Mouse (Mus musculus): ENCODE data around the gene Wee2. TPM values are rescaled to one million over a fixed set of nuclear protein-coding genes. Genes with fewer than 3 reads are reported as not detected.

Wee2 gene
- not detected in 2 replicates for polyA plus RNA-seq (2016; fragmentation: Nextera tagmentation; extraction: Ambion mirVana)

GRCm38 (mm10) chr6:40438936-40439335, at the start of gene Wee2:
Gene Wee2, plus strand, starts transcription at chr6:40439088.
- peaks cover 49% of the 10 kb centered on the region for H3K27me3 ChIP-seq (replicated peaks; ENCODE audit: low read depth, poor library complexity, severe bottlenecking)
- no peak for DNase-seq (ENCODE audit: low spot score)

GRCm38 (mm10) chr6:40390975-40391374, 47.9 kb upstream of the Wee2 start:
- no peak overlapping the region for H3K4me3 ChIP-seq
- no peak for DNase-seq (ENCODE audit: low spot score)
- H3K36me3 ChIP-seq (replicated peaks): peaks cover 68% of the 10 kb centered on the region
- 94% methylated on average over 1 of the region's 1 CpGs for WGBS
- no peaks in the 10 kb centered on the region for H3K27me3 ChIP-seq (replicated peaks; ENCODE audit: low read depth, poor library complexity, severe bottlenecking)
- H3K27ac ChIP-seq (replicated peaks): no peak overlapping the region
- no peaks in the 10 kb centered on the region for H3K4me1 ChIP-seq
- H3K9me3 ChIP-seq: no peaks in the 10 kb centered on the region

More at GRCm38 (mm10) chr6:40438936-40439335, at the start of gene Wee2:
- H3K4me3 ChIP-seq: no peak within 1 kb of the TSS
- no peaks in the 10 kb centered on the region for H3K9me3 ChIP-seq
- WGBS: 84% methylated on average over 5 of the region's 5 CpGs
- no peak within 1 kb of the TSS for H3K27ac ChIP-seq (replicated peaks)
- H3K4me1 ChIP-seq: peaks cover 18% of the 10 kb centered on the region
- H3K36me3 ChIP-seq (replicated peaks): no peaks in the 10 kb centered on the region

DNA sequence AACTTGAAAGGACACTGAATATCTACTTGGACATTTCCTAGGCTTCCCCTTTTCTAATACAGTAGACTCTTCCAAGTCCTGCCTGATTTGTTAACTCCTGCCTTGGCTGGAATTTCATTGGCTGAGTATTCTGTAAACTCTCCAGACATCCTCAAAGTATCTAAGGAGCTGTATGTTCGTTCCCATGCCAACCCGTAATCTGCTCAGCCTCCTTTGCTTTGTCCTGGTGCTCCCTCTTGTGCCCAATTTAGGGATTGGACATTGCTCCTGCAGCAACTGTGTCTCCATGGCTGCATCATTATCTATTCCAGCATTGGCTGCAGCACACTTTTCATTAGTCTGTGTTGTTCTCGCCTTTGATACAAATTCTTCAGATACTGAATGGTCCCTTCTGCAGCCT, 45.7 kb upstream of the Wee2 start:
- no peaks in the 10 kb centered on the region for H3K9me3 ChIP-seq
- peaks cover 67% of the 10 kb centered on the region for H3K36me3 ChIP-seq (replicated peaks)
- no peak overlapping the region for H3K27ac ChIP-seq (replicated peaks)
- 39% methylated on average over 3 of the region's 3 CpGs for WGBS
- no peaks in the 10 kb centered on the region for H3K27me3 ChIP-seq (replicated peaks; ENCODE audit: low read depth, poor library complexity, severe bottlenecking)
- peak; percentile 64 for DNase-seq (ENCODE audit: low spot score)
- H3K4me1 ChIP-seq: no peaks in the 10 kb centered on the region
- no peak overlapping the region for H3K4me3 ChIP-seq

- Histone ChIP-seq H3K4me3 (no peak overlapping the region), H3K27ac (replicated peaks) (no peak overlapping the region), H3K36me3 (replicated peaks) (peaks cover 89% of the 10 kb centered on the region), H3K27me3 (replicated peaks; ENCODE audit: low read depth, poor library complexity, severe bottlenecking) (no peaks in the 10 kb centered on the region), H3K4me1 (no peaks in the 10 kb centered on the region), H3K9me3 (no peaks in the 10 kb centered on the region)
- 93% methylated on average over 2 of the region's 2 CpGs for WGBS
- DNase-seq (ENCODE audit: low spot score): no peak
Measured at GRCm38 (mm10) chr6:40402031-40402430, 36.9 kb upstream of the Wee2 start.

DNA sequence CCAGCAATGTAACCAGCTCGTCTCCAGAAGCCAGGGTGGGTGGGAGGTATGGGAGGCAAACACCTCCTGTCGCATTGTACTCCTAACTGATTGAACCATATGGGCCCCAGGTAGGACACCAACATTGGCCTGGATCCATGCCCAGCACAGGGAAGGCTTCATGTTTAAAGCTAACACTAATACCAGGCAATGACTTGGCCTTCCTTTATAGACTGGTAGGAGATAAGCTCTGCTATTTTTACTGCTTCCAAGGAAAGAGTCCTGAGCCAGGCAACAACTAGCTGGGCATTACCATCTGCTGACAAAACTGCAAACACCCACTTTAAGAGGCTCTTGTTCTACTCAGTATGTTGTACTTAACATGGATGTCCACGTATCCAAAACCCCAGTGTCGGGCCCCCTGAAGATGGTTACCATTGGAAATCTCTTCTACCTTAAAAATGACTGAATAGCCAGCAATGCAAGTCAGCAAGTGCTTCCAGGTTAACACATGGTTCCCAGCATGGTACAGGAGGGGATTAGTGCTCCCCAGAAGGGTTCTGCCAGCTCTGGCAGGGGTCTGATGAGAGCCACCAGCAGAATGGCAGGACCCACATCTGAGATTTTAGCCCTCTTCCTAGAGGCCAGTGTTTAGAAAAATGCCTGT, 35.1 kb upstream of the Wee2 start:
- H3K36me3 ChIP-seq (replicated peaks): peaks cover 89% of the 10 kb centered on the region
- H3K27me3 ChIP-seq (replicated peaks; ENCODE audit: low read depth, poor library complexity, severe bottlenecking): no peaks in the 10 kb centered on the region
- 97% methylated on average over 4 of the region's 4 CpGs for WGBS
- no peak overlapping the region for H3K27ac ChIP-seq (replicated peaks)
- no peaks in the 10 kb centered on the region for H3K9me3 ChIP-seq
- no peak for DNase-seq (ENCODE audit: low spot score)
- H3K4me1 ChIP-seq: no peaks in the 10 kb centered on the region
- no peak overlapping the region for H3K4me3 ChIP-seq

DNA sequence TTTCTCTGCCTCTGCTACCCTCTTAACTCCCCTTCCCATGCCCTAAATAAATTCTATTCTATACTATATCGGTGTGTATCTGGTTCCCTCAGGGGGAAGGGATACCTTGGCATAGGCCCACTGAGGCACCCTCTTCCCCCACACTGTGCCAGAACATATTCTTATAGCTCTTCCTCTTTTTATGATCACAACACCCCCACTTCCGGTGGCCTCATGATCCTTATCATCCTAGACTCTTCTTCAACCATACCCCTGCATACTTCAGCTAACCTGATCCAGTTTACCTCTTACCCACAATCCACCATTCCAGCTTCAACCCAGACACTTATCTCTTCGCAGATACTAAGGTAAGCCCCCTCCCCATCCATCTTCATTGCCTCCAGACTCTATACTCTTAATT, 27.8 kb upstream of the Wee2 start:
- Histone ChIP-seq H3K4me1 (no peaks in the 10 kb centered on the region), H3K27me3 (replicated peaks; ENCODE audit: low read depth, poor library complexity, severe bottlenecking) (no peaks in the 10 kb centered on the region), H3K9me3 (no peaks in the 10 kb centered on the region), H3K36me3 (replicated peaks) (peaks cover 43% of the 10 kb centered on the region), H3K4me3 (no peak overlapping the region), H3K27ac (replicated peaks) (no peak overlapping the region)
- no peak for DNase-seq (ENCODE audit: low spot score)
- WGBS: 91% methylated on average over 3 of the region's 3 CpGs

DNA sequence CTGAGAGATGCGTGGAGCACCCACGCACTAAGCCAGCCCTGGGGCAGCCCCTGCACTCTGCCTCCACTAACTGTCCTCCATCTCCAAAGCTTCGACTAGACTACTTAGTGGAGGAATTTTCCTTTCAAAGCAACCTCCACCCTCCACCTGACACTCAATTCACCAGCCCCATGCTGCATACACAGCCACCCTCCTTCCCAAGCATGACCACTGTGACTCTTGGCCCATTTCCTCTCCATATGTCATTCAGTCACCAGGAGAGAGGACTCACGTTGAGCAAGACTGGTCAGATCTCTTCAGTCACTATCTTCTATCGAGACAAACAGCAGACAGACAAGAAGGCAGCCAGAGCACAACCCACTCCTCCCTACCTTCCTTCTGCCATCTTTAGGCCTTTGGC, 25.8 kb upstream of the Wee2 start:
- Histone ChIP-seq H3K4me3 (no peak overlapping the region), H3K27ac (replicated peaks) (no peak overlapping the region), H3K27me3 (replicated peaks; ENCODE audit: low read depth, poor library complexity, severe bottlenecking) (no peaks in the 10 kb centered on the region), H3K36me3 (replicated peaks) (peaks cover 30% of the 10 kb centered on the region), H3K4me1 (no peaks in the 10 kb centered on the region), H3K9me3 (no peaks in the 10 kb centered on the region)
- no peak for DNase-seq (ENCODE audit: low spot score)
- 90% methylated on average over 5 of the region's 5 CpGs for WGBS

- Histone ChIP-seq H3K36me3 (replicated peaks) (peaks cover 28% of the 10 kb centered on the region), H3K27ac (replicated peaks) (no peak overlapping the region), H3K9me3 (no peaks in the 10 kb centered on the region), H3K27me3 (replicated peaks; ENCODE audit: low read depth, poor library complexity, severe bottlenecking) (no peaks in the 10 kb centered on the region), H3K4me1 (no peaks in the 10 kb centered on the region), H3K4me3 (no peak overlapping the region)
- no peak for DNase-seq (ENCODE audit: low spot score)
- 93% methylated on average over 3 of the region's 3 CpGs for WGBS
Measured at GRCm38 (mm10) chr6:40413565-40413964, 25.3 kb upstream of the Wee2 start.

DNA sequence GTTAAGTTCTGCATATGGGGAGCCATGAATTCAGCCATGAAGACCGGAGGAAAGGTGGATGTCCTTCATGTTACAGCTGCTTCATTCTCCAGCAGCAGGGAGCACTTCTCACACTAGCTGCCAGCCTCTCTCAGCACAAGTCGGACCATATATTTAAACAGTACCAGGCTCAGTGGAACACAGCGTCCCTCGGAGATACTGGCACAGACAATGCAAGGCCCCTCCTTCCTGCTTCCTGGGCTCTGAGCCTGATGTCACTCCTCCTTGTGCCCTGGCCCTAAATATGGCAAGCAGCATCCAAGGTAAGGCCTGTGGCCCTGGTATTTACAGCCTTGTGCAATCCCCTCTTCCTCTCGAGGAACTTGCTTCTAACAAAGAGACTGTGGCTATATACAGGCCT, 23.1 kb upstream of the Wee2 start:
- H3K4me3 ChIP-seq: no peak overlapping the region
- peaks cover 22% of the 10 kb centered on the region for H3K36me3 ChIP-seq (replicated peaks)
- DNase-seq (ENCODE audit: low spot score): no peak
- 89% methylated on average over 5 of the region's 5 CpGs for WGBS
- H3K9me3 ChIP-seq: no peaks in the 10 kb centered on the region
- no peak overlapping the region for H3K27ac ChIP-seq (replicated peaks)
- H3K4me1 ChIP-seq: no peaks in the 10 kb centered on the region
- H3K27me3 ChIP-seq (replicated peaks; ENCODE audit: low read depth, poor library complexity, severe bottlenecking): no peaks in the 10 kb centered on the region

- no peak for DNase-seq (ENCODE audit: low spot score)
- no peaks in the 10 kb centered on the region for H3K27me3 ChIP-seq (replicated peaks; ENCODE audit: low read depth, poor library complexity, severe bottlenecking)
- H3K4me1 ChIP-seq: no peaks in the 10 kb centered on the region
- WGBS: 92% methylated on average over 4 of the region's 4 CpGs
- H3K9me3 ChIP-seq: no peaks in the 10 kb centered on the region
- H3K4me3 ChIP-seq: no peak overlapping the region
- H3K36me3 ChIP-seq (replicated peaks): peaks cover 23% of the 10 kb centered on the region
- H3K27ac ChIP-seq (replicated peaks): no peak overlapping the region
Measured at GRCm38 (mm10) chr6:40418386-40418785, 20.5 kb upstream of the Wee2 start.

DNA sequence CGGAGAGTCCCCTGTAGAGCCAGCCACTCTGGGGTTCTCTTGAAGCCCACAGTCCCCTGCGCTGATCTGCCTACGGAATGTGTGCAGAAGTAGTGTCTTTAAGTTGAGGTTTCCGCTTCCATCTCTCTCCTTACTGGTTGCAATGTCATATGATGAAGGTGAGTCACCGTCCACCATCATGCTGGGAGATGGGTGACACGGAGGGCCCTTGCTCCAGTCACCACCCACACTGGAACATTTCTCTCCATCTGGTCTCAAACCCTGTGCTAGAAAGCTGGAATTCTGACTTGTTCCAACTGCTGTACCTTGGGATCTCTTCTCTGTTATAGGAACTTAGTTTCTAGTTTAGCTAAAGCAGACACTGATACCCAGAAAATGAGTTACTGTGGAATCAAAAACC, 17.8 kb upstream of the Wee2 start:
- H3K4me1 ChIP-seq: no peaks in the 10 kb centered on the region
- WGBS: 94% methylated on average over 6 of the region's 6 CpGs
- no peaks in the 10 kb centered on the region for H3K27me3 ChIP-seq (replicated peaks; ENCODE audit: low read depth, poor library complexity, severe bottlenecking)
- H3K36me3 ChIP-seq (replicated peaks): peaks cover 23% of the 10 kb centered on the region
- DNase-seq (ENCODE audit: low spot score): no peak
- no peak overlapping the region for H3K27ac ChIP-seq (replicated peaks)
- no peak overlapping the region for H3K4me3 ChIP-seq
- no peaks in the 10 kb centered on the region for H3K9me3 ChIP-seq

GRCm38 (mm10) chr6:40423013-40423412, 15.9 kb upstream of the Wee2 start:
- Histone ChIP-seq H3K27me3 (replicated peaks; ENCODE audit: low read depth, poor library complexity, severe bottlenecking) (no peaks in the 10 kb centered on the region), H3K36me3 (replicated peaks) (peaks cover 16% of the 10 kb centered on the region), H3K4me1 (no peaks in the 10 kb centered on the region), H3K27ac (replicated peaks) (no peak overlapping the region), H3K9me3 (no peaks in the 10 kb centered on the region), H3K4me3 (no peak overlapping the region)
- WGBS: 88% methylated on average over 1 of the region's 1 CpGs
- DNase-seq (ENCODE audit: low spot score): no peak

GRCm38 (mm10) chr6:40423774-40424173, 15.1 kb upstream of the Wee2 start:
- no peak overlapping the region for H3K27ac ChIP-seq (replicated peaks)
- H3K36me3 ChIP-seq (replicated peaks): peaks cover 13% of the 10 kb centered on the region
- WGBS: 69% methylated on average over 1 of the region's 1 CpGs
- H3K4me3 ChIP-seq: no peak overlapping the region
- no peaks in the 10 kb centered on the region for H3K27me3 ChIP-seq (replicated peaks; ENCODE audit: low read depth, poor library complexity, severe bottlenecking)
- DNase-seq (ENCODE audit: low spot score): peak; percentile 41
- no peaks in the 10 kb centered on the region for H3K4me1 ChIP-seq
- no peaks in the 10 kb centered on the region for H3K9me3 ChIP-seq
